Mouse (Mus musculus): ENCODE measurements around the gene Ptpdc1. TPM values are rescaled to one million over a fixed set of nuclear protein-coding genes. Genes with fewer than 3 reads are reported as not detected.

Ptpdc1 gene
- polyA plus RNA-seq, 1 experiment from 2014 or later, result 17.2 TPM

DNA sequence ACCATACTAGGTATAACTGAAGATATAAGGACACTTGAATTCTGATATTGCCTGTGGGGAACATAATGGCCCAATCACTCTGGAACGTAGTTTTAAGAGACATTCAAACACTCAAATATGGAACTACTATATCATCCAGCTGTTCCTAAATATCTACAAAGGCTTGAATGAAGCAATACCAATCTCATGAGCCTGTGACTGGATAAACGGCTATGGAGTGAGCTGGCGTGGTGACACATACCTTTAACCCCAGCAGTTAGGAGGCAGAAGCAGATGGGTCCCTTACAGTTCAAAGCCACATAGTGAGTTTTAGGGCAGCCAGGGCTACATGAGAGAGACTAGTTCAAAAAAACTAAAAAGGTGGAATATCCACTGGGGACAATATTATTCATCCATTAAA lies 57.8 kb downstream of the Ptpdc1 start:
- H3K9ac ChIP-seq (ENCODE audit: low read length), result no peak overlapping the region
- ATAC-seq (ENCODE audit: low FRiP score) (no peak), DNase-seq (ENCODE audit: low spot score, missing footprints) (no peak)
- 0 out of 2 replicates have a peak, but pooled peaks cover 3% of the 10 kb centered on the region for H3K4me1 ChIP-seq (ENCODE audit: control insufficient read depth, insufficient read depth, low read length)
- H3K27ac ChIP-seq (ENCODE audit: low read depth, low read length), result no peak overlapping the region
- H3K27me3 ChIP-seq (ENCODE audit: control insufficient read depth, insufficient read depth, low read length), result no peaks in the 10 kb centered on the region
- WGBS, result 91% methylated on average over 3 of the region's 3 CpGs
- no peak overlapping the region for H3K4me3 ChIP-seq (ENCODE audit: low read depth, low read length)
- H3K9me3 ChIP-seq (ENCODE audit: control insufficient read depth, low read length), result no peaks in the 10 kb centered on the region
- no peak overlapping the region for H3K4me2 ChIP-seq
- no peaks in the 10 kb centered on the region for H3K36me3 ChIP-seq (ENCODE audit: control insufficient read depth, insufficient read depth, low read length)

DNA sequence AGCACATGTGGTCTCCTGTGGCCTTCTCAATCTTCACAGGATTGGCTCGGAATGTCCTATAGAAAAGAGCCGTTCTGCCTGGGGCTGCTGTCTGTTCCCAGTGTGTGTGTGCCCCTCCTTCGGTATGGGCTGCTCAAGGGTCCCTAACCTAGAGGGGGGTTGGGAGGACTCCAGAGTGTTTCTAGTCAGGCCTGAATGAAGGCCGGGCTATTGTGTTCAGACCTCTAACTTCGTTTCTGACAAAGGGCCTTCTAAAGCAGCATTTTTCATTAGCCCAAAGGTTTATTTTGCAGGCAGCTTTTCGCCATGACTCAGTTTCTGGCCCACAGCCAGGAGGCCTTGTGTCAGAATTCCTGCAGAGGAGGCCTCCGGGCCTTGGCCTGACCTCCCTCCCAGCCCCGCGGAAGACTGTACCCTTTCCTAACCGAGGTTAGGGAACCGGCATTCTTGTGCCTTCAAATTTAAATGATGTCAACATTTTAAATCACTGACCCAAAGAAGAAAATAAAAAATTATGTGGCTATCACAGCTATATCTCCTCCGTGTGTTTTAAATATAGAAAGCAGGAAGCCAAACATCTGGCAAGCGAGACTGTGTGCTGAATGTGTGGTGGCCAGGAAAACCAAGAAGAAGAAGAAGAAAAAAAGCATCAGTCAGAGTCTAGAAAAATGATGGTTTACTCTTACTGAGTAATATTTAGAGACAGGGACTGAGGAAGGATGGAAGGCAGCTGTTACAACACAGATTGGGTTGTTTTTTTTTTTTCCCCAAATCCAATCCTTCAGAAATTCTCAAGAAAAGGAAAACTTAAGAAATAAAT lies 59.1 kb downstream of the Ptpdc1 start:
- Histone ChIP-seq H3K27me3 (ENCODE audit: control insufficient read depth, insufficient read depth, low read length) (no peaks in the 10 kb centered on the region), H3K9ac (ENCODE audit: low read length) (peak overlapping the region; percentile 0; the same call in 1 of the 2 replicates), H3K9me3 (ENCODE audit: control insufficient read depth, low read length) (no peaks in the 10 kb centered on the region), H3K36me3 (ENCODE audit: control insufficient read depth, insufficient read depth, low read length) (no peaks in the 10 kb centered on the region), H3K4me2 (no peak overlapping the region), H3K27ac (ENCODE audit: low read depth, low read length) (peak overlapping the region; percentile 71; the same call in 1 of the 2 replicates), H3K4me1 (ENCODE audit: control insufficient read depth, insufficient read depth, low read length) (0 out of 2 replicates have a peak, but pooled peaks cover 3% of the 10 kb centered on the region), H3K4me3 (ENCODE audit: low read depth, low read length) (no peak overlapping the region)
- WGBS, result 51% methylated on average over 13 of the region's 13 CpGs
- peak; percentile 92 for DNase-seq (ENCODE audit: low spot score, missing footprints)
- ATAC-seq (ENCODE audit: low FRiP score), result peak; percentile 89

DNA sequence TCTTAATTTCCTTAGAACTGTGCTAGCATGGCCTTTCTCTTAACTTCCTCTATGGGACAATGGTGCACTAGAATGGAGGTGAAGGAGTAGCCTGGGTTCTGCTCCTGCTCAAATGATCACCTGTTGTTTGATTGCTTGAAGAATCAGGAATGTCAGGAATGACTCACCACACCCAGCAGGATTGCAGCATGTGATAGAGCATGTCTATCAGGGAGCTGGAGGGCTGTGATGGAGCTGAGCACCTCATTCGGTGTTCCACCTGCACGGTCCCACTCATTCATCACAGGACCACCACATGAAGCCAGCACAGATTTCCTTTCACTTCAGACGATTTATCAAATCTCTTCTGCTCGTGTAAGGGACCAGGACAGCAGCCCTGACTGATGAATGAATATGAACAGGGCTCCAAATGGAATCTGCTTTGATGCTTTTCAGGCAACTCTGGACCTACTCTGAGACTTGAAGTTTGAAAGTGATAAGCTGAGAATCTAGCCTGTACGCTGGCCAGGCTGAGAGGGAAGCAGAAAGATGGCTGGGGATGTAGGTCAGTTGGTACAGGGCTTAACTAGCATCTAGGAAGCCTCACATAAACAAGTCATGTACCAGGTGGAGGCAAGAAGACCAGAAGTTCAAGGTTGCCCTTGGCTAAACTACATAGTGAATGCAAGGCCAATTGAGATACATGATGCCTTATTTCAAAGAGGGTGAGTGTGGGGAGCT lies 60.4 kb downstream of the Ptpdc1 start:
- no peaks in the 10 kb centered on the region for H3K27me3 ChIP-seq (ENCODE audit: control insufficient read depth, insufficient read depth, low read length)
- H3K9ac ChIP-seq (ENCODE audit: low read length), result no peak overlapping the region
- H3K4me2 ChIP-seq, result no peak overlapping the region
- 92% methylated on average over 5 of the region's 5 CpGs for WGBS
- H3K4me3 ChIP-seq (ENCODE audit: low read depth, low read length), result no peak overlapping the region
- no peak for DNase-seq (ENCODE audit: low spot score, missing footprints)
- no peak overlapping the region for H3K27ac ChIP-seq (ENCODE audit: low read depth, low read length)
- H3K4me1 ChIP-seq (ENCODE audit: control insufficient read depth, insufficient read depth, low read length), result 0 out of 2 replicates have a peak, but pooled peaks cover 3% of the 10 kb centered on the region
- H3K36me3 ChIP-seq (ENCODE audit: control insufficient read depth, insufficient read depth, low read length), result no peaks in the 10 kb centered on the region
- ATAC-seq (ENCODE audit: low FRiP score), result no peak
- H3K9me3 ChIP-seq (ENCODE audit: control insufficient read depth, low read length), result no peaks in the 10 kb centered on the region

DNA sequence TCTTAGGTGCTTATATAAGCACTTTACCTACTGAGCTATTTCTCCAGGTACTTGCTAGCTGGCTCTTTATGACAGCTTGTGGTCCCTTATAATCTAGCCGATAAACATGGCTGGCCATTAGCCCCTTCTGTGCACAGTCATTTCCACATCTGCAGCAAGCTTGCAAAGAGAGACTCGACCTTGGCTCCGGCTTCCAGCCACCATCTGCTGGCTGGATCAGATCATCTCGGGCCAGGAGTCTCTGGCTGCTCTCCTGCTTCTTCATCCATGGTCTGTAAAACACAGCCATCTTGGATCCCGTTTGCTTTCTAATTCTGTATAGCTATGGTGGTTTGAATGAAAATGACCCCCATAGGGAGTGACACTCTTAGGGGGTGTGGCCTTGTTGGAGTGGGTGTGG lies 63.1 kb downstream of the Ptpdc1 start:
- no peak for ATAC-seq (ENCODE audit: low FRiP score)
- WGBS, result 91% methylated on average over 5 of the region's 5 CpGs
- H3K4me3 ChIP-seq (ENCODE audit: low read depth, low read length), result no peak overlapping the region

DNA sequence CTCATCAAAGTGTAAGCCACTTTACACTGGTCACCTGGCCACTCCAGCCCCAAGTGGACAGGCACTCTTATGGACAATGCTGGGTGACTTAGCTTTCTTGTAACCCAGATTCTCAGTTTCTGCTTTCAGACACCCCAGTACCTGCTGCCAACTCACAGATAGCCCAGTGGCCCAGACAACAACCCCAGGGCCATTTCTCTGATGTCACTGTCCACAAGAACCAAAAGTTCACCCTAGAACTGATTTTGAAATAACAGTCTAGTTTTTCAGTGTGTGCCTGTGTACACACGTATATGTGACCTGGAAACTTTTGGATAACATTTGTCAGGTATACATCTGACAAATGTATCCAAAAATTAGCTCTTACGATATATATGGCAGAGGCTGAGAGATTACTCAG lies 64.0 kb downstream of the Ptpdc1 start:
- H3K4me1 ChIP-seq (ENCODE audit: control insufficient read depth, insufficient read depth, low read length), result 0 out of 2 replicates have a peak, but pooled peaks cover 3% of the 10 kb centered on the region
- no peaks in the 10 kb centered on the region for H3K9me3 ChIP-seq (ENCODE audit: control insufficient read depth, low read length)
- DNase-seq (ENCODE audit: low spot score, missing footprints) (no peak), ATAC-seq (ENCODE audit: low FRiP score) (no peak)
- no peaks in the 10 kb centered on the region for H3K27me3 ChIP-seq (ENCODE audit: control insufficient read depth, insufficient read depth, low read length)
- H3K36me3 ChIP-seq (ENCODE audit: control insufficient read depth, insufficient read depth, low read length), result no peaks in the 10 kb centered on the region
- no peak overlapping the region for H3K27ac ChIP-seq (ENCODE audit: low read depth, low read length)
- no peak overlapping the region for H3K9ac ChIP-seq (ENCODE audit: low read length)
- no peak overlapping the region for H3K4me2 ChIP-seq
- H3K4me3 ChIP-seq (ENCODE audit: low read depth, low read length), result no peak overlapping the region
- WGBS, result 89% methylated on average over 2 of the region's 2 CpGs

More for the DNA sequence above, 63.1 kb downstream of the Ptpdc1 start:
- no peaks in the 10 kb centered on the region for H3K36me3 ChIP-seq (ENCODE audit: control insufficient read depth, insufficient read depth, low read length)
- 0 out of 2 replicates have a peak, but pooled peaks cover 3% of the 10 kb centered on the region for H3K4me1 ChIP-seq (ENCODE audit: control insufficient read depth, insufficient read depth, low read length)
- no peak overlapping the region for H3K27ac ChIP-seq (ENCODE audit: low read depth, low read length)
- no peak overlapping the region for H3K4me2 ChIP-seq
- H3K9ac ChIP-seq (ENCODE audit: low read length), result no peak overlapping the region
- no peaks in the 10 kb centered on the region for H3K27me3 ChIP-seq (ENCODE audit: control insufficient read depth, insufficient read depth, low read length)
- H3K9me3 ChIP-seq (ENCODE audit: control insufficient read depth, low read length), result no peaks in the 10 kb centered on the region
- DNase-seq (ENCODE audit: low spot score, missing footprints), result no peak

DNA sequence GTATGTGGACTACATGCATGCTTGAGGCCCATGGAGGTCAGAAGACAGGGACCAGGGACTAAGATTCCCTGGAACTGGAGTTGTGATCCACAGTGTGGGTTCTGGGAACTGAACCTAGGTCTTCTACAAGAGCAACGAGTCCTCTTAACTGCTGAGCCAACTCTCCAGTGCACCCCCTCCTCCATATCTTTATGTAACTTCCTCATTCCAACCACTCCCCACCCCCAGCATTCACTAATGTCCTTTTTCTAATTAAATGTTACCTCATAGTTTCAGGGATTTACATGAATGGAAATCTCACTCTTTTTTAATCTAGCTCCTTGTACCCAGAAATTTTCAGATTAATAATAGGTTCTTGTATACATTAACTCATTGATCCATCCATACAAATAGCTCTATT lies 69.5 kb downstream of the Ptpdc1 start:
- no peaks in the 10 kb centered on the region for H3K4me1 ChIP-seq (ENCODE audit: control insufficient read depth, insufficient read depth, low read length)
- H3K36me3 ChIP-seq (ENCODE audit: control insufficient read depth, insufficient read depth, low read length), result no peaks in the 10 kb centered on the region
- H3K9ac ChIP-seq (ENCODE audit: low read length), result no peak overlapping the region
- no peak for DNase-seq (ENCODE audit: low spot score, missing footprints)
- no peak overlapping the region for H3K27ac ChIP-seq (ENCODE audit: low read depth, low read length)
- H3K9me3 ChIP-seq (ENCODE audit: control insufficient read depth, low read length), result no peaks in the 10 kb centered on the region
- no peak overlapping the region for H3K4me2 ChIP-seq
- WGBS, result 95% methylated on average over 1 of the region's 1 CpGs
- no peak for ATAC-seq (ENCODE audit: low FRiP score)
- no peak overlapping the region for H3K4me3 ChIP-seq (ENCODE audit: low read depth, low read length)
- no peaks in the 10 kb centered on the region for H3K27me3 ChIP-seq (ENCODE audit: control insufficient read depth, insufficient read depth, low read length)

DNA sequence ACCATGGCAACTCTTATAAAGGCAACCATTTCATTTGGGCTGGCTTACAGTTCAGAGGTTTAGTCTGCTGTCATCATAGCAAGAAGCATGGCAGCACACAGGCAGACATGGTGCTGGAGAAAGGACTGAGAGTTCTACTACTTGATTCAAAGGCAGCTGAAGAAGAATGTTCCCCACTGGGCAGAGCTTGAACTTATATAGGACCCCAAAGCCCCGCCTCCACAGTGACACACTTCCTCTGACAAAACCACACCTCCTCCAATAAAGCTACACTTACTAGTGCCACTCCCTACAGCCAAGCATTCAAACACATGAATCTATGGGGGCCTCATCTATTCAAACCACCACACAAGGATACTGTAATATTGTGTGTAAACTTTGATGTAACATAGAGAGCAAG lies 70.9 kb downstream of the Ptpdc1 start:
- no peak overlapping the region for H3K27ac ChIP-seq (ENCODE audit: low read depth, low read length)

DNA sequence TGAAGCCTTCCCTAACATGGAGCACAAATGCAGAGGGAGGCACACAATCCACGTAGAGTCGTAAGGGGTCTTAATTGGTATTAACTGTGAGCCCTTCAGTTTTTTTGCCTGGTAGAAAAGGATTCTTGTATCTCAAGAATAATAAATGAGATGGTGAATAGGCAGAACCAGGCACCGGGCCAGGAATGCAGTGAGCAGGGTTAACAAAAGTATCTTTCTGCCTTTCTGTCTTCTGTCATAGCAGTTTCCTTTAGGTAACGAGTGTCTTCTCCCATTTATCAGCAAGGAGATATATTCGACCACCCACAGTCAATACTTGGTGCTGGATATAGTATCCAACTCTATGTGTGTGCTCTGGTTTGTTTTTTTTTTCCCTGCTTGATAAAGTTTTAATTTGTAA lies 72.0 kb downstream of the Ptpdc1 start:
- Histone ChIP-seq H3K4me1 (ENCODE audit: control insufficient read depth, insufficient read depth, low read length) (no peaks in the 10 kb centered on the region), H3K27ac (ENCODE audit: low read depth, low read length) (no peak overlapping the region), H3K4me3 (ENCODE audit: low read depth, low read length) (no peak overlapping the region), H3K4me2 (no peak overlapping the region), H3K36me3 (ENCODE audit: control insufficient read depth, insufficient read depth, low read length) (no peaks in the 10 kb centered on the region), H3K9me3 (ENCODE audit: control insufficient read depth, low read length) (no peaks in the 10 kb centered on the region), H3K9ac (ENCODE audit: low read length) (no peak overlapping the region), H3K27me3 (ENCODE audit: control insufficient read depth, insufficient read depth, low read length) (no peaks in the 10 kb centered on the region)
- DNase-seq (ENCODE audit: low spot score, missing footprints), result no peak
- 87% methylated on average over 5 of the region's 5 CpGs for WGBS
- no peak for ATAC-seq (ENCODE audit: low FRiP score)

More for the DNA sequence above, 70.9 kb downstream of the Ptpdc1 start:
- Histone ChIP-seq H3K36me3 (ENCODE audit: control insufficient read depth, insufficient read depth, low read length) (no peaks in the 10 kb centered on the region), H3K27me3 (ENCODE audit: control insufficient read depth, insufficient read depth, low read length) (no peaks in the 10 kb centered on the region), H3K4me3 (ENCODE audit: low read depth, low read length) (no peak overlapping the region), H3K4me1 (ENCODE audit: control insufficient read depth, insufficient read depth, low read length) (no peaks in the 10 kb centered on the region), H3K9ac (ENCODE audit: low read length) (no peak overlapping the region), H3K4me2 (no peak overlapping the region), H3K9me3 (ENCODE audit: control insufficient read depth, low read length) (no peaks in the 10 kb centered on the region)
- DNase-seq (ENCODE audit: low spot score, missing footprints) (no peak), ATAC-seq (ENCODE audit: low FRiP score) (no peak)
- 80% methylated on average over 1 of the region's 1 CpGs for WGBS

All from midbrain, embryonic 11.5 days (tissue).